Mouse (Mus musculus): ENCODE data around the gene Hoxd4. TPM values are rescaled to one million over a fixed set of nuclear protein-coding genes. Genes with fewer than 3 reads are reported as not detected.

Gene Hoxd4
- polyA plus RNA-seq, 1 experiment from 2014 or later: not detected

DNA sequence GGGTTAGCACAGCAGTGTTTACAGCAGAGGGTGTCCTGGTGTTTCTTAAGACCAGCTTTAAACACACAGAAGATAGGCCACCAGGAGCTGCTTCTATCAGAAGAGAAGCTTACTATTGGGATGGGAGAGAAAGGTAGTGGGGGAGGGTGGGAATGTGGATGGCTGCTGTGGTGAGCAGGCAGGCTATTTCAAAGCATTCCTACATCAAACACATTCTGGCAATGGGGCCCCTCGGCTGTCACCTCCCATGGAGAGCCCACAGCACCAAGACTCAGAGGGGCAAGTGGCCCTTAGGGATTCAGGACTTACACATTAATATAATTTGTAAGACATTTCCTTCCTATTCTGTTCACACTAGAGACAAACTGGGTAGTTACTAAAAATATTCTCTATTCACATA is 48.4 kb downstream of the Hoxd4 start:
- Histone ChIP-seq H3K27ac (no peak overlapping the region), H3K4me3 (no peak overlapping the region), H3K9me3 (no peaks in the 10 kb centered on the region), H3K27me3 (peaks cover 94% of the 10 kb centered on the region), H3K4me1 (peaks cover 17% of the 10 kb centered on the region), H3K9ac (no peak overlapping the region), H3K4me2 (no peak overlapping the region), H3K36me3 (no peaks in the 10 kb centered on the region)
- no peak for ATAC-seq (ENCODE audit: insufficient number of reproducible peaks, insufficient read depth, low FRiP score, low TSS enrichment, low read depth)
- WGBS: 0% methylated on average over 1 of the region's 1 CpGs

DNA sequence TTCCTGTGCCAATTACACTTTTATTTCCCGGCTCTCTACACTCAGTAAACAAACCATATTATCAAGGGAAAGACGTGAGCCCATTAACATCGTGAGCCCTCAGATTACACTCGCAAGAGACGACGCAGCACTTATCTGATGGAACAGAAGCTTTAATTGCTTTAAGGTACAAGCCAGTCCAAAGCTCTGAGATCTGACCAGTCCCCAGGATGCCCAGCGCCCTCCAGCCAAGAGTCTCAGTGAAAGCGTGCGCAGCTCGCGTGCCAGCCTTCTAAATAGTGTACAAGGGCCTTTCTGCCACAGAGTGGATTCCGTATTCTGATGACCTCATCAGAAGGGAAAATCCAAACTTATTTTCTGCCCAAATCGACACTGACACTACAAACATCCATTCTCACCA is 50.2 kb downstream of the Hoxd4 start:
- WGBS: 2% methylated on average over 13 of the region's 13 CpGs
- no peak for ATAC-seq (ENCODE audit: insufficient number of reproducible peaks, insufficient read depth, low FRiP score, low TSS enrichment, low read depth)
- Histone ChIP-seq H3K27me3 (peaks cover 94% of the 10 kb centered on the region), H3K9me3 (no peaks in the 10 kb centered on the region), H3K27ac (no peak overlapping the region), H3K36me3 (no peaks in the 10 kb centered on the region), H3K4me2 (peak overlapping the region; percentile 93), H3K4me3 (peak overlapping the region; percentile 53), H3K4me1 (peaks cover 17% of the 10 kb centered on the region), H3K9ac (no peak overlapping the region)

DNA sequence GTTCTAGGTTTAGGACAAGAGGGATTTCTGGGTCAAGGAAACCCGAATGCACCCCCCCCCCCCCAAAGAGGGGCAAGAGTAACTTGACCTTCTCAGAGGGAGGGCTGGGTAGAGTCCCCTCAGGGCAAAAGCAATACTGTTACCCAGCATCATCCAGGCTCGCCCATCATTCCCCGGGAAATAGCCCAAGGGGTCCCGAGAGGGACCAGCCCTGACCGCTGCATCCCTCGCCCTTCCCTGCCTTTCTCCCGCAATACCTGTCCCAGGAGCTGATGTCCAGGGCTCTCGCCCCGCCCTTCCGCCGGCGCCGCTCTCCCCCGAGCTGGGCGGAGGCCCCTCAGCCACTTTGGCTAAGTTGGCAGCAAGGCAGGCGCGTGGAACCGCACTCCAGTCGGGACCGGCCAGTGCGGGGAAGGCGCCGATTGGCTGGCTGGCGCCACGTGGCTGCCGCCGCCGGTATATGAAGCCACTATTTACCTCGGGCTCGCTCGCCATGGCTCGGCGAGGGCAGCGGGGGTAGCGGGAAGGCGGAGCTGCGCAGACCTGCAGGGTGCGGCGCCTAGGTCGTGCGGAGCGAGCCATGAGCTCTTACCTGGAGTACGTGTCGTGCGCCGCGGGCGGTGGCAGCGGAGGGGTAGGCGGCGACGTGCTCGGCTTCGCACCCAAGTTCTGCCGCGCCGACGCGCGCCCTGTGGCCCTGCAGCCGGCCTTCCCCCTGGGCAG is 51.0 kb downstream of the Hoxd4 start, which contains the start of gene Hoxd1:
Gene Hoxd1 (plus strand): TSS at position 459 of the 723 bp plus-strand sequence.
- under 1% methylated on average over 61 of the region's 61 CpGs for WGBS
- Histone ChIP-seq H3K27ac (no peak within 1 kb of the TSS), H3K27me3 (peaks cover 91% of the 10 kb centered on the region), H3K4me2 (peak within 1 kb of the TSS; percentile 93), H3K9me3 (no peaks in the 10 kb centered on the region), H3K9ac (peak within 1 kb of the TSS; percentile 51), H3K36me3 (no peaks in the 10 kb centered on the region), H3K4me3 (peak within 1 kb of the TSS; percentile 53), H3K4me1 (peaks cover 17% of the 10 kb centered on the region)
- ATAC-seq (ENCODE audit: insufficient number of reproducible peaks, insufficient read depth, low FRiP score, low TSS enrichment, low read depth): peak; percentile 81

DNA sequence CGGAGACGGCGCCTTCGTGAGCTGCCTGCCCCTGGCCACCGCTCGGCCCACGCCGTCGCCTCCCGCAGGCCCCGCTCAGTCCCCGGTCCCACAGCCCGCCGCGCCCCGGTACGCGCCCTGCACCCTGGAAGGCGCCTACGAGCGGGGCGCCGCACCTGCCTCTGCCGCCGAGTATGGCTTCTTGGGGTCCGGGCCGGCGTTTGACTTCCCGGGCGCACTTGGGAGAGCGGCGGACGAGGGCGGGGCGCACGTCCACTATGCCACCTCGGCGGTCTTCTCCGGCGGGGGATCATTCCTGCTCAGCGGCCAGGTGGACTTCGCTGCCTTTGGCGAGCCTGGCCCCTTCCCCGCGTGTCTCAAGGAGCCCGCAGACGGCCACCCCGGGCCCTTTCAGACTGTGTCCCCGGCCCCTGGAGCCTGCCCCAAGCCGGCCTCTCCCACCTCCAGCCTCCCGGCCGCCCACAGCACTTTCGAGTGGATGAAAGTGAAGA is 51.6 kb downstream of the Hoxd4 start:
- Histone ChIP-seq H3K9me3 (no peaks in the 10 kb centered on the region), H3K27me3 (peaks cover 86% of the 10 kb centered on the region), H3K9ac (peak overlapping the region; percentile 51), H3K4me1 (peaks cover 17% of the 10 kb centered on the region), H3K36me3 (no peaks in the 10 kb centered on the region), H3K4me2 (peak overlapping the region; percentile 93), H3K27ac (no peak overlapping the region), H3K4me3 (peak overlapping the region; percentile 53)
- ATAC-seq (ENCODE audit: insufficient number of reproducible peaks, insufficient read depth, low FRiP score, low TSS enrichment, low read depth): peak; percentile 48; the same call in 1 of the 2 replicates
- 2% methylated on average over 49 of the region's 53 CpGs for WGBS

DNA sequence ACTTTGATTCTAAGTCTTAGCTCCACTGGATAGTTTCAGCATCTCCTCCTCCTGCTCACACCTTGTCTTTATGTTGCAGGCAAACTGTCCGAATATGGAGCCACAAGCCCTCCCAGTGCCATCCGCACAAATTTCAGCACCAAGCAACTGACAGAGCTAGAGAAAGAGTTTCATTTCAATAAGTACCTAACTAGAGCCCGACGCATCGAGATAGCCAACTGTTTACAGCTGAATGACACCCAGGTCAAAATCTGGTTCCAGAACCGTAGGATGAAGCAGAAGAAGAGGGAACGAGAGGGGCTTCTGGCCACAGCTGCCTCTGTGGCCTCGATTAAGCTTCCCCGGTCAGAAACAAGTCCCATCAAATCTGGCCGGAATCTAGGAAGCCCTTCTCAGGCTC is 52.2 kb downstream of the Hoxd4 start:
- WGBS: 52% methylated on average over 10 of the region's 10 CpGs
- H3K4me3 ChIP-seq: 0 out of 2 replicates have a peak overlapping the region, but pooled peaks have one; percentile 53
- H3K27me3 ChIP-seq: peaks cover 86% of the 10 kb centered on the region
- H3K4me1 ChIP-seq: peaks cover 17% of the 10 kb centered on the region
- no peak for ATAC-seq (ENCODE audit: insufficient number of reproducible peaks, insufficient read depth, low FRiP score, low TSS enrichment, low read depth)
- no peak overlapping the region for H3K27ac ChIP-seq
- no peaks in the 10 kb centered on the region for H3K36me3 ChIP-seq
- no peak overlapping the region; the same call in 1 of the 2 replicates for H3K9ac ChIP-seq
- H3K9me3 ChIP-seq: no peaks in the 10 kb centered on the region
- H3K4me2 ChIP-seq: peak overlapping the region; percentile 93; the same call in 1 of the 2 replicates

DNA sequence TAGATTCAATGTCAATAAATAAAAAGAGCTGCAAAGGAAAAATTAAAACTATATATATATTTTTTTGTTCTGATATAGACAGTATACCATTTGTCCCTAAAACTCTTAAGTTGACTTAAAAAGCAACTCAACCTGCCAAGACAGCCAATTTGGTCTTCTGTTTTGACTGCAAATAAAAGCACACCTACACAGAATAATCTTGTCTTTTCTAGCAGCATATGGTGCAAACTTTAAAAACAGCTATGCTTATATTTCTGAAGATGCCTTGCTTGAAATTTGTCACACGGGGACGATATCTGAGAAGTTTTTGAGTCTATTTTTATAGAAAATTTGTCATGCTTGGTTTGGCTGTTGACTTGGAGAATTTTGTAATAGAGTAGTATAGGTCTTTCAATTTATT is 62.6 kb downstream of the Hoxd4 start:
- H3K4me1 ChIP-seq: peaks cover 4% of the 10 kb centered on the region; the same call in 1 of the 2 replicates
- no peaks in the 10 kb centered on the region for H3K9me3 ChIP-seq
- 83% methylated on average over 2 of the region's 2 CpGs for WGBS
- no peak overlapping the region for H3K4me2 ChIP-seq
- no peak overlapping the region for H3K27ac ChIP-seq
- ATAC-seq (ENCODE audit: insufficient number of reproducible peaks, insufficient read depth, low FRiP score, low TSS enrichment, low read depth): no peak
- no peak overlapping the region for H3K9ac ChIP-seq
- H3K27me3 ChIP-seq: peaks cover 29% of the 10 kb centered on the region
- H3K4me3 ChIP-seq: no peak overlapping the region
- H3K36me3 ChIP-seq: no peaks in the 10 kb centered on the region

DNA sequence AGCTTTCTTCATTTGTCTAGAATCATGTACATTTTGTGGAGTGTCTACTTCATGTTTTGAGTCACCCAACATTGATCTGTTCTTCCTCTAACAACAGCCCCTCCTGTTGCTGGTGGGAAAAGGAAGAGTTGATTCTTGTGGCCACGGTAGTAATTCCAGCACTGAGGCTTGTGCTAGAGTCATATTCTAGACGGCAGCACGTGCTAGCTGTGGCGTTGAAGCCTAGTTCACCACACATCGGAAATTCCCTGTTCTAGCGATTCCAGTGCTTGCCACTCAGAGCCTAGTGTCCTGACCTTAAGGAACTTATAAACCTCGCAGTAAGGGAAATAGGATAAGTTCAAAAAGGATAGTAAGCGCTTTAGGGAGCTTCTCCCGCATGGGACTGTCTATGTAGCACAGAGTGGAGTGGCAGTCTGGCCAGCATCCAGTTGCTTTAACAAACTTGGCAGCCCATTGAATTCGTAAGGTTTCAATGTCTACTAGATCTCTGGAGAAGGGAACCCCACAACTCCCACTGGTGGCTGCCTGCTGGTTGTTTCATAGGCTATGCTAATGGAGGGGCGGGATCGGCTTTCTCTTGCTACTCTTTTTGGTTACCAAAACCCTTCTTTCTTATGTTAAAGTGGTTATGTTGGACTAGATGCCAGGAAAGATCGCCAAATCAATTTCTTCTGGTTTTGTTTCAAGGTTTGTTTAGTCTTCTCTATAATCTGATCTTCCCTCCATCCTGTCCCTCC is 66.0 kb downstream of the Hoxd4 start:
- no peak for ATAC-seq (ENCODE audit: insufficient number of reproducible peaks, insufficient read depth, low FRiP score, low TSS enrichment, low read depth)
- no peak overlapping the region for H3K4me2 ChIP-seq
- H3K36me3 ChIP-seq: no peaks in the 10 kb centered on the region
- H3K9me3 ChIP-seq: no peaks in the 10 kb centered on the region
- no peak overlapping the region for H3K4me3 ChIP-seq
- H3K27ac ChIP-seq: no peak overlapping the region
- WGBS: 57% methylated on average over 13 of the region's 13 CpGs
- H3K27me3 ChIP-seq: peaks cover 17% of the 10 kb centered on the region
- H3K9ac ChIP-seq: no peak overlapping the region
- H3K4me1 ChIP-seq: peaks cover 4% of the 10 kb centered on the region; the same call in 1 of the 2 replicates

MicroRNAs encoded within 50 kb of the gene (microRNA counts, 519-probe panel; counts per million panel counts)
- microRNA mmu-miR-10b: 1,753 counts per million, percentile 48 among the panel's probes with 10 or more counts

Small RNA genes lying within 50 kb of the gene (microRNA-seq; reads per million reads assigned to microRNA genes)
- gene Gm44463 (not detected), gene Mir10b (2,061 reads per million, percentile 82 among the genes with 10 or more reads in this experiment)

Other genes starting within 250 kb of the Hoxd4 start
- 36.9 and 39.8 TPM in 2 replicates for gene Lnpk, start 132.5 kb upstream of the Hoxd4 start, polyA plus RNA-seq (2015; fragmentation: Nextera tagmentation; extraction: Ambion mirVana)
- gene Evx2, start 52.4 kb upstream of the Hoxd4 start, polyA plus RNA-seq (2015; fragmentation: Nextera tagmentation; extraction: Ambion mirVana): not detected in 2 replicates
- not detected in 2 replicates for gene Hoxd13, start 43.6 kb upstream of the Hoxd4 start, polyA plus RNA-seq (2015; fragmentation: Nextera tagmentation; extraction: Ambion mirVana)
- not detected in 2 replicates for gene Hoxd12, start 36.9 kb upstream of the Hoxd4 start, polyA plus RNA-seq (2015; fragmentation: Nextera tagmentation; extraction: Ambion mirVana)
- not detected in 2 replicates for gene Hoxd11, start 32.4 kb upstream of the Hoxd4 start, polyA plus RNA-seq (2015; fragmentation: Nextera tagmentation; extraction: Ambion mirVana)
- 0.14 TPM in 1 of 2 replicates, not detected in the other for gene Hoxd10, start 20.0 kb upstream of the Hoxd4 start, polyA plus RNA-seq (2015; fragmentation: Nextera tagmentation; extraction: Ambion mirVana)
- gene Hoxd9, start 14.2 kb upstream of the Hoxd4 start, polyA plus RNA-seq (2015; fragmentation: Nextera tagmentation; extraction: Ambion mirVana): 0.80 and 1.4 TPM in 2 replicates
- gene Hoxd8, start 7.3 kb upstream of the Hoxd4 start, polyA plus RNA-seq (2015; fragmentation: Nextera tagmentation; extraction: Ambion mirVana): 2.5 and 3.7 TPM in 2 replicates
- gene Hoxd3, start within 50 bp of the Hoxd4 start, polyA plus RNA-seq (2015; fragmentation: Nextera tagmentation; extraction: Ambion mirVana): 1.5 and 3.3 TPM in 2 replicates
- 0.18 TPM in 1 of 2 replicates, not detected in the other for gene Gm28230, start 14.8 kb downstream of the Hoxd4 start, polyA plus RNA-seq (2015; fragmentation: Nextera tagmentation; extraction: Ambion mirVana)
- 3.8 and 5.4 TPM in 2 replicates for gene Hoxd1, start 51.1 kb downstream of the Hoxd4 start, polyA plus RNA-seq (2015; fragmentation: Nextera tagmentation; extraction: Ambion mirVana)
- gene Mtx2, start 113.9 kb downstream of the Hoxd4 start, polyA plus RNA-seq (2015; fragmentation: Nextera tagmentation; extraction: Ambion mirVana): 120 and 131 TPM in 2 replicates